Mouse (Mus musculus) limb, embryonic 10.5 days (tissue): Measurements from ENCODE around the gene Gmds. TPM values are rescaled to one million over a fixed set of nuclear protein-coding genes. Genes with fewer than 3 reads are reported as not detected.

Experiments used
- DNase-seq: peaks from one replicate; pipeline ENCODE4 v3.0.0-alpha.2; 2017; ENCODE audit warnings: low spot score
- H3K27ac ChIP-seq: fragments of 300-500 bp; sonication (generic); 2 replicates; pipeline ENCODE4 v1.5.1; 2016; ENCODE audit warnings: mild to moderate bottlenecking
- H3K27me3 ChIP-seq: fragments of 300-500 bp; sonication (generic); 2 replicates; pipeline ENCODE4 v1.6.1; 2016; ENCODE audit warnings: low read depth, mild to moderate bottlenecking; ENCODE audit not compliant: poor library complexity, severe bottlenecking
- H3K36me3 ChIP-seq: fragments of 300-500 bp; sonication (generic); 2 replicates; pipeline ENCODE4 v1.6.1; 2016; ENCODE audit warnings: mild to moderate bottlenecking, moderate library complexity
- H3K4me1 ChIP-seq: fragments of 300-500 bp; sonication (generic); 2 replicates; pipeline ENCODE4 v1.6.1; 2016
- H3K4me3 ChIP-seq: fragments of 300-500 bp; sonication (generic); 2 replicates; pipeline ENCODE4 v1.5.1; 2016; ENCODE audit warnings: mild to moderate bottlenecking, moderate library complexity
- H3K9me3 ChIP-seq: fragments of 300-500 bp; sonication (generic); replicated peaks from 2 replicates; pipeline ENCODE4 v1.6.1; 2016; ENCODE audit warnings: mild to moderate bottlenecking
- WGBS: fragments of 180-500 bp; shearing (Covaris S2); methylation state at CpG from one replicate; pipeline ENCODE4 v1.1.7; 2016; 5-methylcytosine and 5-hydroxymethylcytosine counted together
- polyA plus RNA-seq: library from polyadenylated mRNA; unstranded; fragments of >200 nt; fragmentation: Nextera tagmentation; extraction: Ambion mirVana; gene quantifications from 2 replicates; pipeline ENCODE4 v1.2.1, GENCODE M21; 2016

Gene Gmds
- polyA plus RNA-seq, 1 experiment from 2014 or later = 22.9 TPM

DNA sequence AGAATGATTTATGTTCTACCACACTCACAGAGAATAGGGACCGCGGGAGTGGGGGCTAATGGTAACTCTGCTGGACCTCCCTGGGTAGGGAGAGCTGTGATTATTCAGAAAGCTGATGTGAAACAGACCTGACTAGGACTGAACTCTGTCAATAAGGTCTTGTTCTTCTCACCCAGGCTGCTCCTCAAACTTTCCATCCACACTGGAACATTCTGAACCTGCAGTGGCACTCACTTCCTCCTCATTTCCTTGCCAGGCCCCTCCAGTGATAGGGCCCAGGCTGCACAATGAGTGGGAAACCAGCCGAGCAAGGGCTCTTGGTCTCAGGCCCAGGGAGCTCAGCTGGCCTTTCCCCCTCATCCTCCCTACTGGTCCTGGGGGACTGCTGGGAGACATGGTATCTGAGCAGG is 102.3 kb downstream of the Gmds start:
- Histone ChIP-seq H3K4me3 (no peak overlapping the region), H3K9me3 (no peaks in the 10 kb centered on the region), H3K27ac (no peak overlapping the region), H3K36me3 (no peaks in the 10 kb centered on the region), H3K4me1 (peaks cover 11% of the 10 kb centered on the region), H3K27me3 (no peaks in the 10 kb centered on the region; the same call in 1 of the 2 replicates)
- 43% methylated on average over 3 of the region's 3 CpGs for WGBS
- no peak for DNase-seq

- DNase-seq = no peak
- no peaks in the 10 kb centered on the region for H3K9me3 ChIP-seq
- H3K27me3 ChIP-seq = no peaks in the 10 kb centered on the region; the same call in 1 of the 2 replicates
- no peaks in the 10 kb centered on the region for H3K36me3 ChIP-seq
- peaks cover 11% of the 10 kb centered on the region for H3K4me1 ChIP-seq
- WGBS = 94% methylated on average over 4 of the region's 4 CpGs
- H3K4me3 ChIP-seq = no peak overlapping the region
- no peak overlapping the region for H3K27ac ChIP-seq
Observed at GRCm38 (mm10) chr13:32235046-32235445, 103.5 kb downstream of the Gmds start.

DNA sequence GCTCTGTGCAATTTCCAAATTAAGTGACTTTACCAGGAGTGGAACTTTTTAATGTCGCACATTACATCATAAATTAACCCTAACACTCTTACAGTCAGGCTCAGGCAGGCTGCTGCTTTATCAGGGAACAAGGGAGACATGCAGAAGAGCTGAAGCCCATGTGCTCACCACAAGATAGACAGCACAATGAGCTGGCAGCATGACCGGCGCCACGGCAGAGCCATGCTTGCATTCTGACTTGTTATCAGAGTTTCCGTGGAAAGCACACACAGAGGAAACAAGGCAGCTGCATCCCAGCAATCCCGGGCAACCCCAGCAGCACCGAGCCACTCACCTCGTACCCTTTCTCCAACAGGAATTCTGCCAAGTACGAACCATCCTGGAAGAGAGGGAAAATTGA is 104.5 kb downstream of the Gmds start:
- H3K36me3 ChIP-seq = no peaks in the 10 kb centered on the region
- no peak overlapping the region; the same call in 1 of the 2 replicates for H3K27ac ChIP-seq
- no peaks in the 10 kb centered on the region; the same call in 1 of the 2 replicates for H3K27me3 ChIP-seq
- H3K4me3 ChIP-seq = no peak overlapping the region
- no peaks in the 10 kb centered on the region for H3K9me3 ChIP-seq
- no peak for DNase-seq
- WGBS = 79% methylated on average over 9 of the region's 9 CpGs
- H3K4me1 ChIP-seq = peaks cover 11% of the 10 kb centered on the region

- H3K27ac ChIP-seq = no peak overlapping the region
- no peaks in the 10 kb centered on the region for H3K9me3 ChIP-seq
- WGBS = 92% methylated on average over 5 of the region's 5 CpGs
Observed at GRCm38 (mm10) chr13:32232391-32232790, 106.1 kb downstream of the Gmds start.

GRCm38 (mm10) chr13:32231956-32232355 is 106.6 kb downstream of the Gmds start:
- 94% methylated on average over 5 of the region's 5 CpGs for WGBS
- Histone ChIP-seq H3K9me3 (no peaks in the 10 kb centered on the region), H3K36me3 (no peaks in the 10 kb centered on the region), H3K4me1 (peaks cover 11% of the 10 kb centered on the region), H3K4me3 (no peak overlapping the region), H3K27ac (no peak overlapping the region), H3K27me3 (no peaks in the 10 kb centered on the region; the same call in 1 of the 2 replicates)
- no peak for DNase-seq

More at GRCm38 (mm10) chr13:32232391-32232790, 106.1 kb downstream of the Gmds start:
- Histone ChIP-seq H3K27me3 (no peaks in the 10 kb centered on the region; the same call in 1 of the 2 replicates), H3K36me3 (no peaks in the 10 kb centered on the region), H3K4me3 (no peak overlapping the region), H3K4me1 (peaks cover 11% of the 10 kb centered on the region)
- DNase-seq = no peak

GRCm38 (mm10) chr13:32227874-32228562 is 110.5 kb downstream of the Gmds start:
- Histone ChIP-seq H3K9me3 (no peaks in the 10 kb centered on the region), H3K27me3 (no peaks in the 10 kb centered on the region; the same call in 1 of the 2 replicates), H3K4me3 (no peak overlapping the region), H3K27ac (no peak overlapping the region), H3K4me1 (no peaks in the 10 kb centered on the region), H3K36me3 (no peaks in the 10 kb centered on the region)
- WGBS = 82% methylated on average over 6 of the region's 6 CpGs
- no peak for DNase-seq

GRCm38 (mm10) chr13:32217647-32218046 is 120.9 kb downstream of the Gmds start:
- no peaks in the 10 kb centered on the region for H3K9me3 ChIP-seq
- WGBS = 80% methylated on average over 2 of the region's 2 CpGs

DNA sequence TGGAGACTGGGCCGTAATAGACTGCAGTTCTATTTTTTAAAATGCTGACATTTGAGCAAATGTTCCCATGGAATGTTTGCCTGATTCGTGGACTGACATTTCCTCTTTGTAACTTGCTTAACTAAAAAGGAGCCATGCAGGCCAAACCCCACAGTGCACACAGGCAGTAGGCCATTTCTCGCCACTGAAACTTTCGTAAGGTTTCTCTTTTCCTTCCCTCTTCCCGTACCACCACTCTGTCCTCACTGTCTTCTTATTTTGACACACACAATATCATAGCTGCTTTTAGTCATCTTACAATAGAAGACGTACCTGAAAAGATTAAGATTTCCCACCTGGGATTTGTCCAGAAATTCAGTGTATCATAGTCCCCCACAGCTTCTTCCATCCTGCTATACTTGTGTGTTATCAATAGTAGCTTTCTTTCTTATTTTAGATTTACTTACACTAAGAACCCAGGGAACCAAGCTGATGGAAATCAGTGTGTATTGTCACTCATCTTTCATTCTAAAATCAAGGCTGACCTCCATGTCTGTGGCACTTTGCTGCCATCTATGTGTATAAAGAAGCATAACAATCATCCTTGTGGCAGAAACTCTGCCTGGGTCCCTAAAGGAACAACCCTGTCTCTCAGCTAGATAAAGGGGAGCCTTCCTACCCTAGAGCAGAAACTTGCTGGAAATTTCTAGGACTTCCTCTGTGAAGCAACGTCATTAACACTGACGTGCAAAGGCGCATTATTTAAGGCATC is 124.7 kb downstream of the Gmds start:
- Histone ChIP-seq H3K27me3 (peaks cover 21% of the 10 kb centered on the region), H3K4me1 (peaks cover 10% of the 10 kb centered on the region; the same call in 1 of the 2 replicates), H3K27ac (no peak overlapping the region), H3K9me3 (no peaks in the 10 kb centered on the region), H3K36me3 (no peaks in the 10 kb centered on the region), H3K4me3 (no peak overlapping the region)
- DNase-seq = no peak
- 53% methylated on average over 9 of the region's 9 CpGs for WGBS

More at GRCm38 (mm10) chr13:32217647-32218046, 120.9 kb downstream of the Gmds start:
- no peaks in the 10 kb centered on the region for H3K36me3 ChIP-seq
- no peak for DNase-seq
- H3K27ac ChIP-seq = no peak overlapping the region
- no peak overlapping the region for H3K4me3 ChIP-seq
- H3K27me3 ChIP-seq = peaks cover 23% of the 10 kb centered on the region
- peaks cover 10% of the 10 kb centered on the region; the same call in 1 of the 2 replicates for H3K4me1 ChIP-seq

DNA sequence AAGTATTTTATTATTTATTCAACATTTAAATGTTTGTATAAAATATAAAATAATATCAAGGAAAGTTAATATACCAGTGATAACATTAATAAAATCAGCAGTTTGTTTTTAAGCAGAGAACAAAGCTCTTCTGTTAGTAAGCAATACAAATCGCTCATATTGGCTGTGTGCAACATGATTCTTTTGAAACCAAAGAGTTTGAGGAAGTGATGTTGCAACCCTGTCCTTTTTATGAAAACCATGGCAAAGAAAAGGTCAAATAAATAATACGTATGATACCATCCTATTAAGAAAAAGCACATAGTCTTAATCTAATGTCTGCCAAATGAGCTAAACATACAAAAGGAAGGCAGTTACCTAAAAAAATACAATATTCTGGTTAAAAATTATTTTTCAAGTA is 126.4 kb downstream of the Gmds start:
- 78% methylated on average over 2 of the region's 2 CpGs for WGBS
- peaks cover 6% of the 10 kb centered on the region; the same call in 1 of the 2 replicates for H3K27me3 ChIP-seq
- DNase-seq = no peak
- H3K4me1 ChIP-seq = peaks cover 15% of the 10 kb centered on the region
- no peaks in the 10 kb centered on the region for H3K9me3 ChIP-seq
- H3K4me3 ChIP-seq = no peak overlapping the region
- no peaks in the 10 kb centered on the region for H3K36me3 ChIP-seq
- H3K27ac ChIP-seq = no peak overlapping the region

DNA sequence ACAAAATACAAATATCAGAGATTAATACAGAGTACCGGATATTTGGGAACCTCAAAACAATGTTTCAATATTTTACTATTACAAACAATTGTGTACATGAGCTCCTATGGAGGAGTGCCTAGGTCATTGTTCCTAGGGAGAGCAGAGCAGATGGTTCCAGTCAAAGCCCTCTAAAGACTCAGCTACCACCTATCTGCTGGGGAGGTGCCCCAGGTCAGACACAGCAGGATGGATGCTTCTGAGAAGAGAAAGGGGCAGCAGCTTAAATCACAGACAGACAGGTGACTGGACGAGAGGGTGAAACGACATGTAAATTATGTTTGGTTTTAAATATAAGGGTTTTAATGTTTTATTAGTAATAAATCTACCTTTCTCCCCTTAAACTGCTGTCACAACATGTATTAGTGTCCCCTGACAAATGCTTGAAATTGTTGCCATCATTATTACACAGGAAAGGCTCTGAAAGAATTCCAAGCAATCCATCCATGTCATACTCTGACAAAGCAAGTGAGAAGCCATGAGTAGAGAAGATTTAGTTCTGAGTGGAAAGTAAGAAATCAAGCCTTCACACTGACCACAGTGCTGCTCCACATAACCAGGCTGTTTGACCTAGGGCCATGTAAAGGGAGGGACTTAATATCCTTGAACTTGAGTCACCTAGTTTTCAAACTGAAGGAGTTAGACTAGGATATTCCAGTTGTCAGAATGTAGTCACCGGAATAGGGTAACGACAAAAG is 131.2 kb downstream of the Gmds start:
- Histone ChIP-seq H3K27me3 (peaks cover 20% of the 10 kb centered on the region), H3K9me3 (no peaks in the 10 kb centered on the region), H3K27ac (no peak overlapping the region), H3K36me3 (no peaks in the 10 kb centered on the region), H3K4me3 (no peak overlapping the region), H3K4me1 (peaks cover 5% of the 10 kb centered on the region; the same call in 1 of the 2 replicates)
- 64% methylated on average over 5 of the region's 5 CpGs for WGBS
- DNase-seq = no peak

- Histone ChIP-seq H3K4me3 (no peak overlapping the region), H3K4me1 (peaks cover 6% of the 10 kb centered on the region), H3K27ac (no peak overlapping the region; the same call in 1 of the 2 replicates), H3K27me3 (peaks cover 18% of the 10 kb centered on the region), H3K9me3 (no peaks in the 10 kb centered on the region), H3K36me3 (no peaks in the 10 kb centered on the region)
- 20% methylated on average over 3 of the region's 3 CpGs for WGBS
- DNase-seq = peak; percentile 40
Observed at GRCm38 (mm10) chr13:32179906-32180305, 158.6 kb downstream of the Gmds start.

DNA sequence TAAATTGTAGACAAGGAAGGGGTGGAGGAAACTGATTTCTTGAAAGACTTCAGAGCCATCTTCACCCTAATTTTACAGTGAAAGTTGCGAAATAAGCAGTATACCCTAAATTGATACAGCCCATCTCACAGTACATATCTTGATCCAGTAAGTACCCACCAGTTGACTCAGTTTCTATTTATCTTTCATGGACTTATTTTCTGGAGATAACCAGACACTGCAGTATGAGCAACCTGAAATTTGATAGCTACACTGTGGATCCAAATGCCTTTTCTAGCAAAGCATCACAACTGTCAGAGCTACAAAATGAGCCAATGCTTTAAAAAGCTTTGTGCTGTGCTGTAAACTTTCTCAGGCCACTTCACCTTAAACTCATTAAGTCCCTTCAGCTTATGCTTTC is 159.9 kb downstream of the Gmds start:
- peaks cover 6% of the 10 kb centered on the region for H3K4me1 ChIP-seq
- no peak for DNase-seq
- peaks cover 18% of the 10 kb centered on the region for H3K27me3 ChIP-seq
- no peak overlapping the region for H3K27ac ChIP-seq
- H3K36me3 ChIP-seq = no peaks in the 10 kb centered on the region
- WGBS = 95% methylated on average over 1 of the region's 1 CpGs
- H3K9me3 ChIP-seq = no peaks in the 10 kb centered on the region
- no peak overlapping the region for H3K4me3 ChIP-seq
